Mouse (Mus musculus) E14TG2a.4 (cell line): ENCODE measurements around the gene Dmgdh.

ENCODE experiments used
- CTCF ChIP-seq: conservative IDR thresholded peaks from 2 replicates; pipeline ENCODE4 v1.5.1; 2014; ENCODE audit warnings: low read length
- NANOG ChIP-seq: IDR thresholded peaks from 2 replicates; pipeline ENCODE4 v1.6.1; 2014; ENCODE audit warnings: borderline replicate concordance, low read length, mixed read lengths

- no peak for TF ChIP-seq NANOG
- no peak for TF ChIP-seq CTCF
Measured at GRCm38 (mm10) chr13:93687321-93687720, 13.1 kb downstream of the Dmgdh start.
